Mouse (Mus musculus) retina, adult 2 months (tissue): Measurements from ENCODE around the gene March2.
"Not testable (repeated sequence)": the region's sequence is repeated elsewhere in the genome, so short reads cannot be mapped to it uniquely, and the experiment has no call there.

Source experiments
- DNase-seq: peaks from one replicate; pipeline ENCODE4 v3.0.0-alpha.2; 2012; ENCODE audit warnings: low read depth, low spot score

Gene March2

GRCm38 (mm10) chr17:33718384-33718881, at the start of gene March2:
Gene March2 (minus strand): TSS chr17:33718670.
- DNase-seq: peak; percentile 91

DNA sequence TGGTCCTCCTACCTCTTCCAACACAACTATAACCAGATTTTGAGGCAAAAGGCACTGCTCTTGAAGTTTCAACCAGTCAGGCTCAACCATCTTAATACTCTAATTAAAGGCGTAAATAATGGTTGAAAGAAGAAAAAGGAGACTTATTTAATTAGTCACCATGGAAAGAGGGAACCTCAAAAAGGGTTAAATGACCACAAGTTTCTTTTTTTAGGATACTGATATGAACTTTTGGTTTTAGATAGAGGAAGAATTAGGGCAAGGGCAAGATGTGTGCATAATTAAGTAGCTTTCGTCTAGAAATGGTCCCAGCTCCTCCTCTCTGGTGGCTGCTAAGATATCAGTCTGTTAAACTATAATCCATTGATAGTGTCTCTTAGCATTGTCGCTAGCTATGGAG, 47.9 kb upstream of the March2 start:
- no peak for DNase-seq

DNA sequence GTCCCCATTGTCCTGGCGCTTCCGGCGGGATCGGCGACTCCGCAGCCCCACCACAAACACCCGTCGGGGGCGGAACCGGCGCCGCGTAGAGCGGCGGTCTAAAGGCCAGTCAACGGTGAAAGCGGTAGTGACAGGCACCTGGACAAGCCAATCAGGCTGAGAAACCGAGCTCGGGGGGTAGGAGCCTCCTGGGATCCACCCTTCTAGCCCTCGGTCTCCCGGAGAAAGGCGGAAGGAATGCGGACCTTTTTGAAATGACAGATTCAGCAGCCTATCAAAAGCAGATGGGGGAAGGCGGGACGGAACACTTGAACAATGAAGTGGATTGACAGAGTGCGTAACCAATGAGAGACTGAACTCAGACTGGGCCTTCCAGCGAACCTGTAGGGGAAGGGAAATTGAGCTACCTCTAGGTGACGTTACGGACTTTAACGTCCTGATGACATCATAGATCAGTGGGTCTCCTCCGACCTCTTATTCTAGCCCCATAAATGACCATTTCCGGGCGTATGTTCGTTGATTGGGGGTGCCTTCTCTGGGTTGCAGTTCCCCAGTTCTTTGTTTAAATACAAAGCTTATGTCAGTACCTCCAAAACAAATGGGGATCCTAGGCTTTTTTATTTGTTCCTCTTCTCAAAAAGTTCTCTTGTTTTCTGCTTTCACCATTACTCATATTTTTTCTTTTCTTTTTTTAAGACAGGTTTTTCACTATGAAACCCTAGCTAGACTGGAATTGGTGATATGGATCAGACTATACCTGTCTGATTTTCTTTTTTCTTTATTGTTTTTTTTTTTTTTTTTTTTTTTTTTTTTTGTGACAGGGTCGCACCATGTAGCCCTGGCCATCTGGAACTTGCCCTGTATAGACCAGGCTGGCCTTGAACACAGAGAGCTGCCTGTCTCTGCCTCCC, 42.0 kb upstream of the March2 start, which contains the start of gene Rab11b:
Gene Rab11b, minus strand, starts transcription at position 276 of the 911 bp plus-strand sequence.
- DNase-seq: peak; percentile 100

DNA sequence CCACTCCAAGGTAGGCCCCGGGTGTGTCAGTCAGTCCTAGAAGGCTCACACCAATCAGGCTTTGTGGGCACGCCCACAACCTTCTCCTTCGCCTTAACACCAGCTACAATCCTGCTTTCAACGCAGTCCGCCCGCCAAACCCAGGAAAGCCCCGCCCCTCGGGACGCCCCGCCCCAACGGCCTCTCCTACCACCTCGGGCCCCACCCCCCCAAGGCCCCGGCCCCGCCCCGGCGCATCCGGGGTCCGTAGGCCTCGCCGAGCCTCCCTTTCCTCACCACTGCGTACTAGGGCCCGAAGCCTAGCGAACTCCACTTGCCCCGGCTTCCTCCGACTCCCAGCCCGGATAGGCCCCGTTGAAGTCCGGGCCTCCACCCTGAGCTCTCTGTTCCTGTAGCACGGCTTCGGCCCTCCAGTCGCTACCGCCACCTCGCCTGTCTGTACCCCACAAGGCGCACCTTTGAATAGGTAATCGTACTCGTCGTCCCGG, 41.3 kb upstream of the March2 start:
- peak; percentile 61 for DNase-seq

DNA sequence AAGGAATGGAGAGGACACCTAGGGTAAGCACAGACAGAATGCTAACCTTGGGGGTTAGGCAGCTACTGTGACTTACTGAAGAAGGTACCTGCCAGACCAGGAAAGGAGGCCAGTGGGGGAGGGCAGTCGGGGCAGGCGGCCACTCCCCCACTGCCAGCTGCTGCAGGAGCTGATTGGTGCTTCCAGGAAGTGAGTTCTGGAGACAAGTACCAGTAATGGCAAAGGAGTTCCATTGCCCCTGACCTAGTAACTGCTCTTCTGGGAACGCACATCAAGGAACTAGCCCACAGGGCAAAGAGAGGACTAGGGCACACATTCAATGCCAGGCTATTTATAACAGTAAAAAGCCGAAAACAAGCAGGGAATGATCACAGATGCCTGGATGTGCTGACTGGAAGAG, 38.8 kb upstream of the March2 start:
- DNase-seq: no peak

- DNase-seq: no peak
These were observed 37.8 kb upstream of the March2 start for GRCm38 (mm10) chr17:33756108-33756790.

DNA sequence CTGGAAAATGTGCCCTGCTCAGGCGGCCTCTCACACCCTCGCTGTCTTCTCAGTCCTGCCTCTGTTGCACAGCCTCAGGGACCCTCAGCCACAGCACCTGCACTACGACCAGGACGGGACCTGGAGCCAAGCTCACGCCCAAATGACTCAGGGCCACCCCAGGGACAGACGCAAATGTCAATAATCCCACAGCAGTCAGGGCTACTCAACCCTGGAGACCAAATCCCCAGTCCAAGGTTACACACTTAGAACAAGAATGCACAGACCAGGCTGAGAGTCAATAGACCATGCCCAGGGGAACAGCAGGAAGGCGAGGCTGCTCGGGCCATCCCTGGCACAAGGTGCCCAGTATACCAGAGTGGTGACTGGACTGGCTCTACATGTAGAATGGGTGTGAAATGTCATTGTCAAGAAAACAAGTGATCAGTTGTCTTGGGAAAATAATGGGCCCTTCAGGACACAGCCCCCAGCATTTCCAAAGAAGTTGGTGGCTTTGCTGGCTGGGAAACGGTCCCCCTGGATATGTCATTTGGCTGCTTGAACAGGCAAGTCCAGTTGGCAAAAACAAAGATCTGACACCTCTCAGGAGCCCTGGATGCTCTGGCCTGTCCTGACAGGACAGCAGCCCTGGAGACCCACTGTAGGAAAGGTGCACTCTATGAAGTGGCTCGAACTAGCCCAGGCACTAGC, 37.1 kb upstream of the March2 start:
- DNase-seq: no peak

DNA sequence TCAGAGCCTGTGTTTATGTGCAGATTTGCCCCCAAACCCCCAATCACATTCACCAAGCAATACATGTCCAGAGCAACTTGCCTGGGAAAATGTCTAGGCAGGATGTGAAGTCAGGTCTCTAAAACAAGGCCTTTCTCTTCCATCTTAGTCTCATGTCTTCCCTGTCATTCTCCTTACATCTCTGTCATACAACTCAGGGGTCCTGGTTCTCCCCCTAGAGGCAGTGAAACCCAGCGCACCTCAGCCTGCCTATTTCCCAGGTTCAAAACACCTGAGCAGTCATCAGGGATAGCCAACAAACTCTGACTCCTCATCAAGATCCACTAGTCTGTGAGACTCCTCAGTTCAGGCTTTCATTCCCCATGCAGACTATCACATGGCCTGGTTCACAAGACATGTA, 36.2 kb upstream of the March2 start:
- no peak for DNase-seq

- DNase-seq: no peak
These were observed 33.8 kb upstream of the March2 start for GRCm38 (mm10) chr17:33752297-33752696.

- no peak for DNase-seq
These were observed 32.7 kb upstream of the March2 start for GRCm38 (mm10) chr17:33751181-33751580.

GRCm38 (mm10) chr17:33749451-33749850, 31.0 kb upstream of the March2 start:
- DNase-seq: no peak

DNA sequence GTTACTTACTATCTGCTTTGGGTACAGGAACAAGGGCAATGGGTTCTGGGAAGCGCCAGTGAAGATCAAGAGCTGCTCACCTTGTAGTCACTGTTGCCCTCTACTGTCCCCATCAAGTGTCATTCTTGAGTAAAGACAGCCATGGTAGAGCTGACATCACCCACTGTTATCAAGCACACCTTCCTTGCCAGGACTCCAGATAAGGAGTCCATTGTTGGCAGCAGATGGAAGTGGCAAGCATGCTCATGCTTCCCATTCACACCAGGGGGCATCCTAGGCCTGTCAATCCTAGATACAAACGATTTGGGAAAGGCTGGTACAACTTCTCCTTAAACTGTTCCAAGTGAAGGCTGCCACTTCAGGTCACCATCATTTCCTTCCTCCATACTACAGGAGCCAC, 27.5 kb upstream of the March2 start:
- no peak for DNase-seq

DNA sequence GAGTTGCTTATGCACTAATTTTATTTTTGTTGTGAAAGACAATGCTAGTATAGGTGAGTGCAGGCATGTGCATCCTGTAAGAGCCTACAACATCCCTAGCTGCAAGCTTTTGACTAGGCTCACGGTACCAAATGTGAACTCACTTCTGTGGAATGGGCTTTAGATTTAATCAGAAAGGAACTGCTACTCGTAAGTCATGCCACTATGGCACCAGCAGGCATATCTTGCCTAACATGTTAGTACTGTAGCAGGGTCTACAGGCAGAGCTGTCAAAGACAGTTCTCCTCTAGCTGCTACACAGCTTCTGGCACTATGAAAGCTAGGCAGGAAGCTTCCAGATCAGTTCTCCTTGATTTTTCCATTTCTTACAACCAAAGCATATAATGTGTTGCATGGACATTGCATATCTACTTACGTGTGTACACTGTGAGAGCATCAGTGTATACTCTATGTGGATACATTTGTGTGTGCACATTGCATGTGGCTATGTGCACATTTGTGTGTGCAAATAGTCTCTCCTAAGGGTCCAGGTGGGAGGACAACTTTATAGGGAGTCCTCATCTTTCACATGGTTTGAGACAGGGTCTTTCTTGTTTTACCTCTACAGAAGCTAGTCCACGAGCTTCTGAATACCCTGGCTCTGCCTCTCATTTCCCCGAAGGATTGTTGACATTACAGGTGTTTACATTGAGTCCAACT, 26.4 kb upstream of the March2 start:
- DNase-seq: no peak

DNA sequence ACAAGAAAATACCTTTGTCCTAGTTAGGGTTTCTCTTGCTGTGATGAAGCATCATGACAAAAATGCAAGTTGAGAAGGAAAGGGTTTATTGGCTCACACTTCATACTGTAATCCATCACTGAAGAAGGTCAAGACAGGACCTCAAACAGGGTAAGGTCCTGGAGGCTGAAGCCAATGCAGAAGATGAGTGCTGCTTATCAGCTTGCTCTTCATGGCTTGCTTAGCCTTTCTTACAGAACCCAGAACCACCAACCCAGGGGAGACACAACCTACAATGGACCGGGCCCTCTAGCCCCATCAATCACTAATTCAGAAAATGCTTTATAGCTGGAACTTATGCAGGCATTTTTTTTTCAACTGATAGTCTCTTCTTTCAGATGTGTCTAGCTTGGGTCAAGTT, 23.9 kb upstream of the March2 start:
- no peak for DNase-seq

GRCm38 (mm10) chr17:33733526-33733925, 15.1 kb upstream of the March2 start:
- DNase-seq: not testable (repeated sequence)

DNA sequence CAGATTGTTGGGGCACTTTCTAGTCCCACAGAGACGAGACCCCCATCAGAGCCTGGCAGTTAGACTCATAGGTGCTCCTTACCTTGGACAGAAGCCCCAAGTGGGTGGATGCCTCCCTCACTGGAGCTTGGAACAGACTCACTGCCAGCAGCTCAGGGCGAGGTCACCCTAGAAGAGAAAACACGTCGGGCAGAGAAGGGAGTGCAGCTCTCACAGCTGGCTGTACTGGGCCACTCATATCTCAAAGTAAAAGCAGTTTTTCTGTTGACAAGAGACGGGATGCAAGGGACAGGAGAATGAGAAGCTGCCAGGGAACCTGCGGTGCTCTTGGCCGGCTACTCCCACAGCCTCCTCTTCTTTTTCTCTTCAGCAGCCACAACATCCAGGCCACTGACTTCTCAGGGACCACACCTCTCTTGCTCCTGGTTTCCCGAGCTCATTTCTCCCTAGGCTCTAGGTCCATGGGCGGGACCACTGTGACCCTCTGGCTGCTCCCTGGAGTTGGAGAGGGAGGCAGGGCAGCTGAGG, 14.2 kb upstream of the March2 start:
- DNase-seq: not testable (repeated sequence)

- DNase-seq: no peak
These were observed 10.7 kb upstream of the March2 start for GRCm38 (mm10) chr17:33729215-33729614.

GRCm38 (mm10) chr17:33728396-33728795, 9.9 kb upstream of the March2 start:
- no peak for DNase-seq

- no peak for DNase-seq
These were observed 1.4 kb upstream of the March2 start for GRCm38 (mm10) chr17:33719736-33720378.

DNA sequence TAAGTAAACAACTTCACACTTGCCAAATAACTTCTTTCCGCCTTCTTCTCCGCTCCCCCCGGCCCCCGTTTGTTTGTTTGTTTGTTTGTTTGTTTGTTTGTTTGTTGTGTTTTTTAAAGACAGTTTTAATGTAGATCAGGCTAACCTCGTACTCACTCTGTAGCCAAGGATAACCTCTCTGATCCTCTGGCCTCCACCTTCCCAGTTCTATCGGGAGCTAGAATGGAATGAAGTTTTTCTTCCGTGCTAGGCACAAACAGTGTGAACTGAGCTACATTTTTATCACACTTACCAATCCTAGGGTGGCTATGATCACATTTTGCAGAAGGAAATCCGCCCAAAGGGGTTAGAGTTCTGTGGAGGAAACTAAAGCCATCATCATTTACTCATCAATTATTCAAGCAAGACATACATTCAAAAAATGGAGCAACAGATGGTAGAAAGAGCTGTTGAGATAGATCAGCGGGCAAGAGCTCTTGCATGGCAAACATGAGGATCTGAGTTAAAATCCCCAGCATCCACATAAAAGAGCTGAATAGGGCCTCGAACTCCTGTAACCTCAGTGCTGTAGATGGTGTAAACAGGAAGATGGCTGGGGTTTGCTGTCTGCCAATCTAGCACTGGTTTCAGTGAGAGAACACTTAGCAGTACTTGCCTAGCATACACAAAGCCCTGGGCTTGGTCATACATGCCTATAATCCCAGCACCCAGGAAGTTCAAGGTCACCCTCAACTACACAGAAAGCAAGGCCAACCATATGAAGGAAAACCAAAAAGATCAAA, 665 bp upstream of the March2 start:
- no peak for DNase-seq
